18 mouse cellular contexts compared by ENCODE assay signal in genomic region chr5:100861140-100861539, GRCm38 (mm10). TPM values are rescaled to one million over a fixed set of nuclear protein-coding genes. Genes with fewer than 3 reads are reported as not detected.
DNase-seq lines count a peak whose midpoint lies in the region; ATAC-seq and TF ChIP-seq lines count a peak whose summit lies in the region.
"Had no signal": no experiment of that assay in that cellular context is flagged by ENCODE, and none has a peak within 500 bp of the region (broad histone marks: within the 10 kb centered on the region; RNA-seq: fewer than 3 reads in every experiment).

No protein-coding gene starts in this region.

- H3K27me3 ChIP-seq in heart, embryonic 13.5 days (replicated peaks), result no peaks in the 10 kb centered on the region
- H3K27me3 ChIP-seq in liver, postnatal 0 days (ENCODE audit: insufficient read depth, low read length), result no peaks in the 10 kb centered on the region
- no peaks in the 10 kb centered on the region for H3K27me3 ChIP-seq in myocyte (ENCODE audit: control insufficient read depth, insufficient read depth, insufficient read length)
- no peaks in the 10 kb centered on the region for H3K27me3 ChIP-seq in hindbrain, embryonic 14.5 days (ENCODE audit: control insufficient read depth, insufficient read depth, low read length)
- H3K27me3 ChIP-seq: embryonic facial prominence, embryonic 15.5 days; limb, embryonic 13.5 days; midbrain, embryonic 12.5 days; neural tube, embryonic 12.5 days had no signal

- 16% methylated on average over 4 of the region's 4 CpGs for WGBS in heart, embryonic 13.5 days
- WGBS in liver, postnatal 0 days (ENCODE audit: insufficient replicate concordance), result 45% methylated on average over 4 of the region's 4 CpGs
- WGBS in hindbrain, embryonic 14.5 days, result 71% methylated on average over 4 of the region's 4 CpGs

- no peak for DNase-seq in heart, postnatal 4 days
- DNase-seq in liver, postnatal 0 days, result no peak
- DNase-seq in liver, result no peak
- DNase-seq in hindbrain, embryonic 14.5 days (ENCODE audit: low spot score), result no peak
- DNase-seq in embryo, embryonic 10.5 days (ENCODE audit: low spot score), result no peak
- DNase-seq: cerebellum, adult 11 months; layer of hippocampus, postnatal 36 days; right cerebral cortex, adult 18-20 months; thymus, postnatal 36 days had no signal

- no peak overlapping the region for H3ac ChIP-seq in myocyte (ENCODE audit: control insufficient read depth, insufficient read length)

- no peak for ATAC-seq in heart, embryonic 13.5 days (ENCODE audit: extremely low read depth, insufficient number of reproducible peaks, low FRiP score, low TSS enrichment)
- no peak for ATAC-seq in liver, postnatal 0 days
- peak; percentile 33 for ATAC-seq in granulocyte monocyte progenitor cell, adult 5-6 weeks (replicated peaks; ENCODE audit: poor library complexity, severe bottlenecking)
- ATAC-seq in hindbrain, embryonic 14.5 days (ENCODE audit: low FRiP score), result no peak
- ATAC-seq: forebrain, embryonic 16.5 days had no signal

- H3K4me2 ChIP-seq in heart, embryonic 13.5 days, result peak overlapping the region; percentile 32
- H3K4me2 ChIP-seq in liver, postnatal 0 days (ENCODE audit: low read depth, low read length), result peak overlapping the region; percentile 42
- H3K4me2 ChIP-seq in myocyte (ENCODE audit: low read depth), result peak overlapping the region; percentile 2
- H3K4me2 ChIP-seq in hindbrain, embryonic 14.5 days (replicated peaks), result no peak overlapping the region
- H3K4me2 ChIP-seq: embryonic facial prominence, embryonic 15.5 days; limb, embryonic 13.5 days; midbrain, embryonic 12.5 days; neural tube, embryonic 12.5 days had no signal

- TF ChIP-seq POLR2A in myocyte (IDR thresholded peaks at IDR 0.05; ENCODE audit: insufficient read length, low read depth), result no peak

- no peaks in the 10 kb centered on the region for H3K9me3 ChIP-seq in heart, embryonic 13.5 days
- no peaks in the 10 kb centered on the region for H3K9me3 ChIP-seq in liver, postnatal 0 days (ENCODE audit: low read length)
- H3K9me3 ChIP-seq in hindbrain, embryonic 14.5 days (ENCODE audit: control insufficient read depth, low read length), result no peaks in the 10 kb centered on the region
- H3K9me3 ChIP-seq: embryonic facial prominence, embryonic 15.5 days; limb, embryonic 13.5 days; midbrain, embryonic 12.5 days; neural tube, embryonic 12.5 days had no signal

- H3K4me3 ChIP-seq in heart, embryonic 13.5 days, result no peak overlapping the region
- no peak overlapping the region for H3K4me3 ChIP-seq in liver, postnatal 0 days (ENCODE audit: low read depth, low read length)
- H3K4me3 ChIP-seq in myocyte, result no peak overlapping the region
- H3K4me3 ChIP-seq in hindbrain, embryonic 14.5 days (replicated peaks; ENCODE audit: low read length), result no peak overlapping the region
- H3K4me3 ChIP-seq: embryonic facial prominence, embryonic 15.5 days; layer of hippocampus, adult 2 months; limb, embryonic 13.5 days; midbrain, embryonic 12.5 days; neural tube, embryonic 12.5 days had no signal

- no peak for TF ChIP-seq CTCF in liver, postnatal 0 days (IDR thresholded peaks at IDR 0.05; ENCODE audit: low read depth)

- H3K36me3 ChIP-seq in heart, embryonic 13.5 days, result peaks cover 3% of the 10 kb centered on the region; the same call in 1 of the 2 replicates
- 0 out of 2 replicates have a peak, but pooled peaks cover 3% of the 10 kb centered on the region for H3K36me3 ChIP-seq in liver, postnatal 0 days (replicated peaks; ENCODE audit: insufficient read depth, low read length)
- no peaks in the 10 kb centered on the region for H3K36me3 ChIP-seq in myocyte (ENCODE audit: control insufficient read depth, insufficient read depth)
- no peaks in the 10 kb centered on the region for H3K36me3 ChIP-seq in hindbrain, embryonic 14.5 days (replicated peaks; ENCODE audit: control insufficient read depth, insufficient read depth)
- H3K36me3 ChIP-seq: embryonic facial prominence, embryonic 15.5 days; limb, embryonic 13.5 days; midbrain, embryonic 12.5 days; neural tube, embryonic 12.5 days had no signal

- peak overlapping the region; percentile 83 for H3K27ac ChIP-seq in heart, embryonic 13.5 days (replicated peaks)
- peak overlapping the region; percentile 86 for H3K27ac ChIP-seq in liver, postnatal 0 days (ENCODE audit: low read depth)
- no peak overlapping the region for H3K27ac ChIP-seq in hindbrain, embryonic 14.5 days
- H3K27ac ChIP-seq: embryonic facial prominence, embryonic 15.5 days; layer of hippocampus, adult 2 months; limb, embryonic 13.5 days; midbrain, embryonic 12.5 days; neural tube, embryonic 12.5 days had no signal

- no peak for TF ChIP-seq EP300 in liver, postnatal 0 days (IDR thresholded peaks at IDR 0.05; ENCODE audit: low read depth)

- H3K79me2 ChIP-seq in myocyte (ENCODE audit: control insufficient read depth, insufficient read depth), result no peaks in the 10 kb centered on the region

- H3K4me1 ChIP-seq in heart, embryonic 13.5 days, result peaks cover 44% of the 10 kb centered on the region
- peaks cover 30% of the 10 kb centered on the region for H3K4me1 ChIP-seq in liver, postnatal 0 days (ENCODE audit: insufficient read depth)
- H3K4me1 ChIP-seq in hindbrain, embryonic 14.5 days (replicated peaks; ENCODE audit: control insufficient read depth, insufficient read depth, low read length), result no peaks in the 10 kb centered on the region
- H3K4me1 ChIP-seq: embryonic facial prominence, embryonic 15.5 days; limb, embryonic 13.5 days; midbrain, embryonic 12.5 days; neural tube, embryonic 12.5 days had no signal

- no peak overlapping the region for H3K9ac ChIP-seq in heart, embryonic 13.5 days
- no peak overlapping the region; the same call in 1 of the 2 replicates for H3K9ac ChIP-seq in liver, postnatal 0 days (replicated peaks)
- H3K9ac ChIP-seq in hindbrain, embryonic 14.5 days, result no peak overlapping the region
- H3K9ac ChIP-seq: embryonic facial prominence, embryonic 15.5 days; limb, embryonic 13.5 days; midbrain, embryonic 12.5 days; neural tube, embryonic 12.5 days had no signal

TF ChIP-seq in myocyte, 11 proteins besides CTCF, POLR2A, EP300 and RAD21:
- TF ChIP-seq E2F4 (IDR thresholded peaks at IDR 0.05; ENCODE audit: insufficient read depth) (no peak), POLR2AphosphoS2 (IDR thresholded peaks at IDR 0.05; ENCODE audit: insufficient read length, low read depth) (no peak), TCF3 (IDR thresholded peaks at IDR 0.05; ENCODE audit: insufficient read length, low read depth) (no peak), MAX (IDR thresholded peaks at IDR 0.05; ENCODE audit: low read depth) (no peak), SRF (IDR thresholded peaks at IDR 0.05; ENCODE audit: control insufficient read depth, insufficient read length, low read depth) (no peak), CEBPB (IDR thresholded peaks at IDR 0.05; ENCODE audit: insufficient read depth, poor library complexity, severe bottlenecking) (no peak), REST (IDR thresholded peaks at IDR 0.05; ENCODE audit: insufficient read depth, insufficient read length) (no peak), TCF12 (IDR thresholded peaks at IDR 0.05; ENCODE audit: insufficient read depth, poor library complexity, severe bottlenecking) (no peak), MYOD1 (IDR thresholded peaks at IDR 0.05; ENCODE audit: control insufficient read depth in 1 of 3, insufficient read length in 2 of 3, low read depth in 2 of 3) (no peak), MYOG (IDR thresholded peaks at IDR 0.05; ENCODE audit: control insufficient read depth in 1 of 3, insufficient read depth in 1 of 3, insufficient read length in 2 of 3, low read depth in 2 of 3) (no peak), USF1 (IDR thresholded peaks at IDR 0.05; ENCODE audit: low read depth) (no peak)

RNA-seq across cellular contexts. Expression of gene Gpat3, which starts 15.6 kb away (rescaled TPM):
- 9.0 and 13.5 TPM in 2 replicates for polyA plus RNA-seq in heart, embryonic 13.5 days (2015; fragmentation: Nextera tagmentation; extraction: Ambion mirVana)
- total RNA-seq in heart, postnatal 4 days (2021), result 10 to 100 TPM; 36.5 to 37.9 TPM
- polyA plus RNA-seq in liver, postnatal 0 days (2015; fragmentation: Nextera tagmentation; extraction: Ambion mirVana), result 12.2 and 21.2 TPM in 2 replicates
- total RNA-seq in granulocyte monocyte progenitor cell, adult 5-6 weeks (2014; fragmentation: Nextera tagmentation), result 0.38 TPM in 1 of 2 replicates, not detected in the other
- not detected in 2 replicates for total RNA-seq in granulocyte monocyte progenitor cell, adult 5-6 weeks (2017)
- polyA plus RNA-seq in myocyte (2012; fragmentation: generic; extraction: Trizol), result 4.7 TPM
- 1.4 and 1.9 TPM in 2 replicates for polyA plus RNA-seq in hindbrain, embryonic 14.5 days (2014; fragmentation: Nextera tagmentation; extraction: Ambion mirVana)

RNA-seq across cellular contexts. Expression of gene Abraxas1, which starts 40.4 kb away (rescaled TPM):
- 26.0 and 31.8 TPM in 2 replicates for polyA plus RNA-seq in heart, embryonic 13.5 days (2015; fragmentation: Nextera tagmentation; extraction: Ambion mirVana)
- 10 to 100 TPM; 17.5 to 22.1 TPM for total RNA-seq in heart, postnatal 4 days (2021)
- 11.4 and 11.8 TPM in 2 replicates for polyA plus RNA-seq in liver, postnatal 0 days (2015; fragmentation: Nextera tagmentation; extraction: Ambion mirVana)
- 30.5 and 39.9 TPM in 2 replicates for total RNA-seq in granulocyte monocyte progenitor cell, adult 5-6 weeks (2014; fragmentation: Nextera tagmentation)
- 28.8 and 33.0 TPM in 2 replicates for total RNA-seq in granulocyte monocyte progenitor cell, adult 5-6 weeks (2017)
- 7.6 TPM for polyA plus RNA-seq in myocyte (2012; fragmentation: generic; extraction: Trizol)
- 11.4 and 14.9 TPM in 2 replicates for polyA plus RNA-seq in hindbrain, embryonic 14.5 days (2014; fragmentation: Nextera tagmentation; extraction: Ambion mirVana)
